Mouse (Mus musculus) erythroblast, adult 5-6 weeks (primary cell): ENCODE measurements around the gene Cdc34b. TPM values are rescaled to one million over a fixed set of nuclear protein-coding genes. Genes with fewer than 3 reads are reported as not detected.
"Not testable (repeated sequence)": the region's sequence is repeated elsewhere in the genome, so short reads cannot be mapped to it uniquely, and the experiment has no call there.

Experiments used
- ATAC-seq: replicated peaks from 2 replicates; pipeline ENCODE4 v1.8.0; 2016; ENCODE audit warnings: moderate number of reproducible peaks, mild to moderate bottlenecking, moderate TSS enrichment, inconsistent platforms; ENCODE audit not compliant: poor library complexity, low FRiP score, severe bottlenecking
- total RNA-seq, 2 experiments: library from RNA; stranded (forward) in 1 of 2; stranded (reverse) in 1 of 2; fragments of 150-400 nt in 1 of 2; fragments of 200-764, 138-1000 nt in 1 of 2; gene quantifications; 2 replicates each; pipeline versions ENCODE4 v1.2.3 to v1.2.4; 2015 to 2017; ENCODE audit warnings: low replicate concordance in 2 of 2

Gene Cdc34b
- total RNA-seq (2015; ENCODE audit: low replicate concordance), result not detected in 2 replicates
- not detected in 2 replicates for total RNA-seq (2017; ENCODE audit: low replicate concordance)

DNA sequence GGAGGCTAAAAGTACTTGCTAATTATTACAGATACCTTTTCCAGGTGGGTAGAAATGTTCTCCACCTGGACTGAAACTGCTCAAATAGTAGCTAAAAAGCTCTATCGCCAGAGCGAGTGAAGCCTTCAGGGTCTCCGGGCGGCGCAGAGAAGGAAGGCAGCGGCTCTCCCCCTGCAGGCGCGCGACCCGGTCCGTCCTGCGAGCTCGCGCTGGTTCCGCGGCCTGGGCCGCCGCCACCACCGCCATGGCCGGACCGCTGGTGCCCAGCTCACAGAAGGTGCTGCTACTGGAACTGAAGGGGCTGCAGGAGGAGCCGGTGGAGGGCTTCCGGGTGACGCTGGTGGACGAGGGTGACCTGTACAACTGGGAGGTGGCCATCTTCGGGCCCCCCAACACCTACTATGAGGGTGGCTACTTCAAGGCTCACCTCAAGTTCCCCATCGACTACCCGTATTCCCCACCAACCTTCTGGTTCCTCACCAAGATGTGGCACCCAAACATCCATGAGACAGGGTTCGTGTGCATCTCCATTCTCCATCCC is at the start of gene Cdc34b:
Cdc34b (plus strand) TSS at position 51 of the 541 bp plus-strand sequence.
- ATAC-seq, result no peak

DNA sequence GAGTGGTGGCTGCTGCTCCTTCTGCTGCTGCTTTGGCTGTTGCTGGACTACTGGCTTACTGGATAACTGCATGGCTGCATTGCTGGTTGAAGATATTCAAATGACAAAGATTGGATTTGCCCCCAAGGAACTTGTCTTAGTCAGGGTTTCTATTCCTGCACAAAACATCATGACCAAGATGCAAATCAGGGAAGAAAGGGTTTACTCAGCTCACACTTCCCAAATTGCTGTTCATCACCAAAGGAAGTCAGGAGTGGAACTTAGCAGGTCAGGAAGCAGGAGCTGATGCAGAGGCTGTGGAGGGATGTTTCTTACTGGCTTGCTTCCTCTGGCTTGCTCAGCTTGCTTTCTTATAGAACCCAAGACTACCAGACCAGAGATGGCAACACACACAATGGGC is 49.1 kb upstream of the Cdc34b start:
- not testable (repeated sequence) for ATAC-seq

DNA sequence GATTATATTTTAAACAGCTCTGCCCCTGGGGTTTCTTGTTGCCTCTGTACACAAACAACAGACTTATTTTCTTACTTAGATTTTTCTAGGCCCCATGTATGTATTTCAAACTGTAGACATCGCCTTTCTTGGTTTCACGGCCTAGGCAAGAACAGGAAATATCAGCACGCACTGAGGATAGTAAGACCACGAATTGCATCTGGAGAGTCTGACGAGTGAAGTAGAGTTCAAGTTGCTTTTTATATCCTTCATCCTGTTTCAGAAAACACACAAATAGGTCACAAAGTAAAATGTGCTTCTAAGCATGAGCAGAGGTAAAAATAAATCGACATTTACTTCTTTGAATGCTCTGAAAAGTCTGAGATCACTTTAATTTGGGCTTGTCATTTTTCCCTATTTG is 46.1 kb upstream of the Cdc34b start:
- no peak for ATAC-seq

DNA sequence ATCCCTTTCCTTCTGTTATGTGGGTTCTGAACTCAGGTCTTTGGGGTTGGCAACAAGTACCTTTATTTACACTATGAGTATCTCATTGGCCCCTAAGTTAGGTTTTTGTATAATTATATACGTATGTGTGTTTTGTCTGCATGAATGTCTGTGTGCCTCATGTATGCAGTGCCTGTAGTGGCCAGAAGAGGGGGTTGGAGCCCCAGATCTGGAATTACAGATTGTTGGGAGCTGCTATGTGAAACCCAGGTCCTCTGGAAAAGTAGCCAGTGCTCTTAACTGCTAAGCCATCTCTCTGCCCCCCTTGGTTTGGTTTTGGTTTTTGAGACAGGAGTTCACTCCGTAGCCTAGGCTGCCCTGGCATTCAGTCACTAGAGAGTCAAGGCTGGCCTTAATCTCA is 44.4 kb upstream of the Cdc34b start:
- ATAC-seq, result no peak

DNA sequence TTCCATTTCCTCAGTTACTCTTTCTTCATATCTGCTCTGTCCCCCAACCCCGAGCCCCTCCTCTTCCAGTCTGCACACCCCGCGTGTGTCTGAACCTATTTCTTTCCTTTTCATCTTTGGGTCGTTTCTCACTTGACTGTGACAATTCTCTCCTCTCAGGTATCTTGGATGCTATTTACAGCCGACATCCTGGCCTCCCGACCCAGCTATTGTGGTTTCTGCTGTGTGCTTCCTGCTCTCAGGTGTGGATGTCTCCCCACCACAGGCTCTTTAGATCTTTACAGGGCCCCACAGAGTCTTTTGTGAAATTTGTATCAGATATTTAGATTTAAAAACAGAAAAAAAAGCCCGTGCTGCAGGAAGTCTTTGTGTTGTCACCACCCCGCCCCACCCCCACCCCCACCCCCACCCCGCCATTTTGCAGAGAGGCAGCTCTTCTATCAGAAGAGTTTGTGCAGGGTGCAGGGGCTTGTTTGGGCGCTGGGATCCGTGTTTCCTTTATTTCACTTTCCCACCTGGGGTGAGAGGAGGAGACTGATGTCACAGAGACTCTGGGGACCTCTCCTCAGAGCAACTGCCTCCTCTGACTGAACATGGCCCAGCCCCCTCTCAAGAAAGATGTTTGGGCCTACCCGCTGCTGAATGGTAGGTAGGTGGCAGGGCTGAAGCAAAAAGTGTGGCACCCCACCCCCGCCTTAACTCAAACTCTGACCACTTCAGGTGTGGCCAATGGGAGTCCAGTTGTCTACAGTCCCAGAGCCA is 43.7 kb upstream of the Cdc34b start:
- no peak for ATAC-seq

DNA sequence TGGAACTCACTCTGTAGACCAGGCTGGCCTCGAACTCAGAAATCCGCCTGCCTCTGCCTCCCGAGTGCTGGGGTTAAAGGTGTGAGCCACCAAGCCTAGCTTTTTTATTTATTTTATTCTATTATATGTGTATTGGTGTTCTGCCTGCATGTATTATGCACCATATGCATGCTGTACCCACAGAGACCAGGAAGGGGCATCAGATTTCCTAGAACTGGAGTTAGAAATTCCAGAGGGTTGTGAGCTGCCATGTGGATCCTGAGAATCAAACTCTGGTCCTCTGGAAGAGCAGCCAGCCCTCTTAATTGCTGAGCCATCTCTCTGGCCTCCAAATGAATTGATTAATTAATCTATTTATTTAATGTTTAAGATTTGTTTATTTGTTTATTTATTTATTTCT is 42.2 kb upstream of the Cdc34b start:
- no peak for ATAC-seq

DNA sequence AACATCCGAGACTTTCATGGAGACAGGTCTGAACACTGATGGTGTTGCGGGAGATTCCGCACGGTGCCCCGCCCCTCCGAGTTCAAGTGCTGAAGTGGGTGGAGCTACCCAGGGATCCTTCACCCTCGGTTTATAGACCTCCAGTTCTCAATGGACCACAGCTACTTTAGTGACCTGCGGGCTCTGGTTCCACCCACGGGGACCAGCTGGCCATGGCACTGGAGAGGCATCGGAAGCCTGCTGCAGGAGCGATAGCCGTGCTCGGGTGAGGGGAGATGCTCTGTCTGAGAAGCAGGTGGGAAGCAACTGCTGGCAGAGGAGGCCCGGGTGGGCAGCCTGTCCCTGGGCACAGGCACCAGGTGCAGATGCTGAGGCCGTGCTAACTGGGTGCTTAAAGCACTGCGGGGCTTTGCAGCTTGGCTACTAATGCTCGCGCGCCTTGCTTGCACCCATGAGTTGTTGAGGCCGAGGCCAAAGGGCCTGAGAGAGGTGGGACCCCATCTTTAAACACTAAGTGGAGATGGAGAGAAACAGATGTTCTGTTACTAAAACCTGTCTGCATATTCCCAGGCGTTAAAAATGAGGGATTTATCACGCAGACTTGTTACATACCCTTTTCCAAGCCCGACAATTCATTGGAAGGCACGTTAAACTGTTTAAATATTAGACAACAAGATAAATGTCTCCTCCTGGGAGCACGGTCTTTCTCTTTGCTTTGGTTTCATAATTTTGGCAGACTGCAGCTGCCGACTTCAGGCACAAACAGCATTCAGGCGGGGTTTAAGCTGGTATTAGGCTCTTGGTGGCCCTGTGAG is 40.0 kb upstream of the Cdc34b start:
- ATAC-seq, result no peak

DNA sequence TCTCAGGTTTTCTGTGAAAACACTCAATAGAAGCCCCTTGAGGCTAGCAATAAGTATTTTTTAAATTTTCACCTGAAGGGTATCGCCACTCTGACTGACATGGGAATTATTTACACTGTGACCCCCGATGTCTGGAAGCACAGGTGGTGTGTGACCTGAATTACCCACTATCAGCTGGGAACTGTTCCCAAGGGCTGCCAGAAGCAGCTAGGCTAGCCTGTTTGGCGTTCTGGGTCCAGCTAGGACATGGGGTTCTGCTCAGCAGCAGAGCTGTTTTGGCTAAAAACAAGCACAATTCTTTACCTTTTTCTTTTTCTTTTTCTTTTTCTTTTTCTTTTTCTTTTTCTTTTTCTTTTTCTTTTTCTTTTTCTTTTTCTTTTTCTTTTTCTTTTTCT is 39.4 kb upstream of the Cdc34b start:
- no peak for ATAC-seq

DNA sequence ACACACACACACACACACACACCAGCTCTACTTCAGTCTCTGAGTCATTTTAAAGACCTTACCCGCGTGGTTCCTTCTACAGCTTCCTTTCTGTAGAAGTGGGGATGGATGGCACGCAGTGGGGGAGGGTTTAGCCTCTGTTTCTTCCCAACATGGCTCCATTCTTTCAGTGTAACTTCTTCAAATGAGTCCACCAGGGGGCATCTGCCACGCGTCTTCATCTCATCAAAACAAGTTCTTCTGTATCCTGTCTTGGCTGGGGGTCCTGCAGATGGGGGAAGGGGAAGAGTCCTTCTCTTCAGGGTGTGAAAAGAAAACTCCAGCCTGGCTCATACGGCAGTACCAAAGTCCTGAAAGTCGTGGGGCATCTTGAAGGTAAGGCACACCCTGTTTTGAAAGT is 37.6 kb upstream of the Cdc34b start:
- ATAC-seq, result no peak

DNA sequence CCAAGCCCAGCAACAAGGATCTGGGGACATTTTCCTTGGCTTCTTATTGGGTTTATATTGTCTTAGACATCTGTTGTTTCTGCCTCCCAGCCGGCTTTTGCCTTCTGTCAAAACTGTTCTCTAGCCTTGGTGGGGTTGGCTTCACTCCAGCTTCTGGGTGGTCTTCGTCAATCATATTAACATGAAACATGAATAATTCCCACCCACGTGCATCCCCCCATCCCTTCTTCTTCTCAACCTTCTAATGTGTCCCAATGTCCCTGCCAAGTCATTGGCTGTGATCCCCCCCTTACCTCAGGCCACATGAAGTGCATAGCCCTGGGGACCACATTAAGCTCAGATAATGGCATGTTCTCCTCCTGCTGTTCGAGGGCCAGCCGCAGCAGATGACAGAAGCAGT is 37.1 kb upstream of the Cdc34b start, which contains the start of gene Gm11541:
Gm11541 (minus strand) TSS at position 28 of the 400 bp plus-strand sequence.
- ATAC-seq, result no peak

DNA sequence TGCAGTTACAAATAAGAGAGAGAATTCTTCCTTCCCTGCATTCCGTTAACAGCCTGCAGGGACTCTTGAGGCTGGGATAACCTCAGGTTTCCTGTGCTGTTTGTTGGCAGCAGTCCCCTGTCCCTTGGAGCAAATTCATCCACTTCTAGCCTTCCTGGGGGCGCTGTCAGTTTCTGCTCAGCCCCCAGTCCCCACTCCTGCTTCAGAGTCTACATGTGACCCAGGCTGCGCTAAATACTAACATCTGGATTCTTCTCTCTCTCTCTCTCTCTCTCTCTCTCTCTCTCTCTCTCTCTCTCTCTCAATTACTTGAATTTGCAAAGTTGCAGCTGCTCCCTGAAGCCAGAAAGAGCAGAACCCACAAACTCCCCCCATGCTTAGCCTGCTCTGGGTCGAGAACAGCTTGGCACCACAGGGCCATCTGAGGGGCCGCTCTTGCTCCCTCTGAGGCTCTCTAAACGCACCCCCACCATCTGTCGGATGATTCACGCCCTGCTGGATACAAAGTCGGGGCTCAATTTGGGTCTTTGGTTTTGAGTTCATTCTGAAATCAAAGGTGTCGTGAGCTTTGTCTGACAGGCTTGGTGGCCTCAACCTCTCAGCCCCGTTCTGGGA is 28.2 kb upstream of the Cdc34b start:
- no peak for ATAC-seq

DNA sequence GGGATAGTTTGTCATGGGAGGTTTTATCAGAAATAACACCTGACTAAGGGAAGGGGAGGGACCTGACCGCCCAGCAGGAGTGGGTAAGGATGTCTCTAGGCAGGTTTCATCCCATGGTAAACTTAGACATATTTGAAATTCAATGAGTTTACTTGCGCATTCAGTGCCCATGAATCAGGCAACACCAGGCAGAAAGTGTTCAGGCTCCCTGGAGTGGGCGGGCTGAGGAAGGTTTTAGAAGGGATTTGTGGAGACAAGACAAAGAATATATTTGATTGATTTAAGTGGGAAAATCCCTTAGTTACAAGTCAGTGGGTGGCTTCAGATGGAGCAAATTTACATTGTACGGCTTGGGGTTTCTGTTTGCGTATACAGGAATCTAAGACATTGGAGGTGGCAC is 26.0 kb upstream of the Cdc34b start:
- ATAC-seq, result no peak

DNA sequence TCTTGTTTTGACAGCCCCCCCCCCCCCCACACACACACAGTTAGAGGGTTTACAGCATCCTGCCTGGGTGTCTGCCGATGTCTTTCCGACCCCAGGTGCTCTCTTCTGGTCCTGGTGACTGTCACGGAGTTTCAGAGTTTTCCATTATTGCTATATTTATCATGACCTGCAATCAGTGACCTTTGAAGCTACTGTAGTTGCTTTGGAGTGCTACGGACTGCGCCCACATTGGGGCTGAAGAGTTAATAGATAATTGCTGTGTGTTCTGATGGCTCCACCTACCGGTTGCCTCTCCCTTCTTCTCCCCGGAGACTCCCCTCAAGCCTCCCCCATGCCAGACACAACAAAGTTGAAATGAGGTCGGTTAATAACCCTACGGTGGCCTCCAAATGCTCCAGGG is 24.8 kb upstream of the Cdc34b start:
- no peak for ATAC-seq

DNA sequence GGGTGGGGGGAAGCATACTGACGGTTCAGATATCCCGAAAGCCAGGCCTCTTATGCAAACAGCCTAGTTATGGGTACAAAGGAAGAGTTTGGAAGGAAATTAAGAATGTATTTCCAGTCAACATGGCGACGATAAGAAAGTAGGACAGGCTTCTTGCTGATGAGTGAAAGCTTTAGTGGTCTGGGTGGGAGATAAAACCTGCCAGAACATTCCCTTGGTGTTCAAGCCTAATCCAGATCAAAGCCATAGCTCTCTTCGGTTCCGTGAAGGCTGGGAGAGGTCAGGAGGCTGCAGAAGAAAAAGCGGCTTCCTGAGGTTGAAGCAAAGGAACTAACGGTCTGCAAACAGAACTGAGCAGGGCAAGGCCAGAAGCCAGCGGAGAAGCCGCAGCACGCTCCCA is 24.3 kb upstream of the Cdc34b start:
- no peak for ATAC-seq

DNA sequence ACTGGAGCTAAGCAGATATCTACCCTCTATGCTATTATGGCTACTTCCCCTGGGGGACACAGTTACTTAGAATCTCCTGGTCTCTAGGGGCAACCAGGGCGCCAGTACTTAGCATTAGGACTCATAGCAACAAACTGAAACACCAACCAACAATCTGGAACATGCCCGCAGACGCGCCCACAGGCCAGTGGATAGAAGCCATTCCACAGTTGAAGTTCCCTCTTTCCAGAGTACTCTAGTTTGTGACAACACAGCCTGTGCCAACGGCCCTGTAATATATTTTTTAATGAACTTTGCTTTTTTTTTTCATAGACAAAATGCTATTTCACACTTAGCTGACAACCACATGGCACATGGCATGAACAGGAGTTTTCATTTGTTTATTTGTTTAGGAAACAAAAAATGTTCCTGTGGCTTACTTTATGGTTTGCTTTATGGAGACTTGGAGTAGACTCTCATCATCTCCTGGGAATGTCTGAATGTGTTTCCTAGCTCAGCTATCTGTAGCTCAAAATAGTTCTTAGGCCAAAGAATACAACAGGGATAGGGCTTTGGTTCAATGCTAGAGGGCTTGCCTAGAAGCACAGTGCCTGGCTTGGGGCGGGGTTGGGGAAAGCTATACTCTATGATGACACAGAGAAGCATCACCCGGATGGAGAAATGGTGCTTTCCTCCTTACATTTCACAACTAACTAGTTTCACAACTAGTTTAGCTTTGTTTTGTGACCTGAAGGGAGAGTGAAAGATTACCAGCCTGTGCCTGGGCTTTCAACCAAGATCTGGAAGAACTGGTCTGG is 23.3 kb upstream of the Cdc34b start:
- no peak for ATAC-seq

DNA sequence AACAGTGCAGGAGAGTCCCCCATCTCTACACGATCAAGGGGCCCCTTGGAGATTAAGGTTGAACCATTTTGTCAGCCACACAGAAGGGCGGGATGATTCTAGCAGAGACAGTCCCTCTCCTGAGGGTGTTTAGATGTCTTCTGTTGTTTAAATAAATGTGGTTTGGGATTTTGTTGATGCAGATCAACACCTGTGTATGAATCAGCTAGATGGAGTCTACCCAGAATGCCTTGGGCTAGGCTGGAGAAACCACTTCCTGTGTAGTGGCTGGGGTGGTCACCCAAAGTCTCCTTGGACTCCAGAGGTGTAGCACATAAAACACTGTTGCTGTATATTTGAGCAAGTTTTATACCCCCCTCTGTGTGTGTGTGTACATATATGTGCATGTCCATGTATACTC is 22.4 kb upstream of the Cdc34b start:
- no peak for ATAC-seq

DNA sequence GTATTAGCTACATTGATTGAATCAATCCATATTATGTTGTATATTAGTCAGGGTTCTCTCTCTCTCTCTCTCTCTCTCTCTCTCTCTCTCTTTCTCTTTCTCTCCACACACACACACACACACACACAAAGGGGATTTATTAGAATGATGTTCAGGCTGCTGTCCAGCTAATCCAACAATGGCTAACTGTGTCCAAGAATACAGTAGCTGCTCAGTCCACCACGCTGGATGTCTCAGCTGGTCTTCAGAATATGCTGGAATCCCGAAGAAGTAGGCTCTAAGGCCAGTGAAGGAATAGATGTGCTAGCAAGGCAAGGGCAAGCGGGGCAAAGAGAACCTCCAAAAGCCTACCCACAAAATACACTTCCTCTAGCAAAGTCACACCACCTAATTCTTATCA is 14.3 kb upstream of the Cdc34b start:
- no peak for ATAC-seq

DNA sequence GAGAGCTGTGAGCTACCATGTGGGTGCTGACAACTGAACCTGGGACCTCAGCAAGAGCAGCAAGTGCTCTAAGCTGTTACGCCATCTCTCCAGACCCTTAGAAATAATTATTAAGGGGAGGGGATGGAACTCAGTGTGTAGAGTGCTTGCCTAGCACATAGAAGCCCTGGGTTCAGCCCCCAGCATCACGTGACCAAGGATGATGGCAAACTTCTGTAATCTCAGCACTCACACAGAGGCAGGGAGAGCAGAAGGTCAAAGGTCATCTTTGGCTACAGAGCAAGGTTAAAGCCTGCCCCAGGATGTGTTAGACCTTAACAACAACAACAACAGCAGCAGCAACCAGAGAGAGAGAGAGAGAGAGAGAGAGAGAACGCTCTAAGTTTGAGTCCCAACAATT is 13.0 kb upstream of the Cdc34b start:
- ATAC-seq, result no peak

DNA sequence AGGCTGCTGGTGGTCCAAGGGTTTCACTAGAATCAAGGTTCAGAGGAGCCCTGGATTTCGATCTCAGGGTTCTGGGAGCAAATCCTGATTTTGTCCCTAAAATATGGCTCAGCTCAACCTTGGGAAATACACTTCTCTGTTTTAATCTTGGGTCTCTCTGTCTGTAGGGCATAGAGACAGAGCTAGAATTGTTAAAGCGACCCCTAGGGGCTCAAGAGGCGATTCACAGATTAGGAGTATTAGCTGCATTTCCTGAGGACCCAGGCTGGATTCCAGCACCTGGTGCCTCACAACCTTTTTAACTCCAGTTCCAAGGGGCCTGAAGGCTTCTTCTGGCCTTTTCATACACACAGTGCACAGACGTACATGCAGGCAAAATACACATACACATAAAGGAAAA is 12.0 kb upstream of the Cdc34b start:
- ATAC-seq, result no peak

DNA sequence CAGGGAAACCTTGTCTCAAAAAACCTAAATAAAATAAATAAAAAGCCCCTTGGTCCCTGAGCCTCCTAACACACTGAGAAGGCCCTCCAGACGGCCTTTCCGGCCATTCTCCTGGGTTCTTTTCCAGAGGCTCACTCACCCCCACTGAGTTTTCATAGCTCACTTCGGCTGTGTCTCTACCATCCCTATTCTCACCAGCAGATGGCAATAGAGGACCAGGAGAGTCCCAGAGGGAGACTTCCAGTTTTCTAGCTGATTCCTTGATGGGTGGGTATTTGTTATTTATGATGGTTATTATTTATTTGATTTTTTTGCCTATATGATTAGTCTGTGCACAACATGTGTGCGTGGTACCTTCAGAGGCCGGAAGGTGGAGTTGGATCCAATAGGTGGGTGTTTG is 11.3 kb upstream of the Cdc34b start:
- no peak; the same call in 1 of the 2 replicates for ATAC-seq
